Mouse (Mus musculus) myocyte (in vitro differentiated cells): ENCODE measurements around the gene Dis3l. TPM values are rescaled to one million over a fixed set of nuclear protein-coding genes. Genes with fewer than 3 reads are reported as not detected.

Source experiments
- H3K27me3 ChIP-seq: one replicate; pipeline ENCODE4 v1.6.1; 2011; ENCODE audit not compliant: control insufficient read depth, insufficient read depth, insufficient read length
- H3K36me3 ChIP-seq: one replicate; pipeline ENCODE4 v1.6.1; 2011; ENCODE audit not compliant: control insufficient read depth, insufficient read depth
- H3K4me2 ChIP-seq: one replicate; pipeline ENCODE4 v1.6.1; 2011; ENCODE audit warnings: low read depth, control low read depth
- H3K4me3 ChIP-seq: one replicate; pipeline ENCODE4 v1.5.1; 2011; ENCODE audit warnings: mild to moderate bottlenecking, control low read depth, moderate library complexity
- H3K79me2 ChIP-seq: one replicate; pipeline ENCODE4 v1.6.1; 2011; ENCODE audit not compliant: control insufficient read depth, insufficient read depth
- H3ac ChIP-seq: one replicate; pipeline ENCODE4 v1.6.1; 2011; ENCODE audit not compliant: control insufficient read depth, insufficient read length
- CEBPB ChIP-seq: IDR thresholded peaks from 2 replicates; pipeline ENCODE4 v1.6.1; 2011; ENCODE audit warnings: mild to moderate bottlenecking, moderate library complexity; ENCODE audit not compliant: poor library complexity, insufficient read depth, severe bottlenecking
- E2F4 ChIP-seq: IDR thresholded peaks from one replicate; pipeline ENCODE4 v1.6.1; 2011; ENCODE audit warnings: mild to moderate bottlenecking, control low read depth, moderate library complexity; ENCODE audit not compliant: insufficient read depth
- MAX ChIP-seq: IDR thresholded peaks from one replicate; pipeline ENCODE4 v1.6.1; 2011; ENCODE audit warnings: low read depth, mild to moderate bottlenecking, control low read depth
- MYOD1 ChIP-seq, 3 experiments: IDR thresholded peaks; one replicate each; pipeline ENCODE4 v1.6.1; 2011; ENCODE audit warnings: control low read depth in 2 of 3, low read depth in 2 of 3, mild to moderate bottlenecking in 2 of 3, moderate library complexity in 1 of 3; ENCODE audit not compliant: insufficient read length in 2 of 3, control insufficient read depth in 1 of 3
- MYOG ChIP-seq, 3 experiments: IDR thresholded peaks; one replicate each; pipeline ENCODE4 v1.6.1; 2011; ENCODE audit warnings: control low read depth in 2 of 3, low read depth in 2 of 3, mild to moderate bottlenecking in 2 of 3; ENCODE audit not compliant: insufficient read length in 2 of 3, control insufficient read depth in 1 of 3, insufficient read depth in 1 of 3
- POLR2A ChIP-seq: IDR thresholded peaks from one replicate; pipeline ENCODE4 v1.6.1; 2011; ENCODE audit warnings: low read depth, mild to moderate bottlenecking, control low read depth, moderate library complexity; ENCODE audit not compliant: insufficient read length
- POLR2AphosphoS2 ChIP-seq: IDR thresholded peaks from one replicate; pipeline ENCODE4 v1.6.1; 2011; ENCODE audit warnings: low read depth, control low read depth; ENCODE audit not compliant: insufficient read length
- REST ChIP-seq: IDR thresholded peaks from one replicate; pipeline ENCODE4 v1.6.1; 2011; ENCODE audit warnings: mild to moderate bottlenecking, control low read depth, moderate library complexity; ENCODE audit not compliant: insufficient read depth, insufficient read length
- SRF ChIP-seq: IDR thresholded peaks from one replicate; pipeline ENCODE4 v1.6.1; 2011; ENCODE audit warnings: low read depth; ENCODE audit not compliant: control insufficient read depth, insufficient read length
- TCF12 ChIP-seq: IDR thresholded peaks from one replicate; pipeline ENCODE4 v1.6.1; 2011; ENCODE audit warnings: mild to moderate bottlenecking, control low read depth; ENCODE audit not compliant: poor library complexity, insufficient read depth, severe bottlenecking
- TCF3 ChIP-seq: IDR thresholded peaks from one replicate; pipeline ENCODE4 v1.6.1; 2011; ENCODE audit warnings: low read depth, control low read depth; ENCODE audit not compliant: insufficient read length
- USF1 ChIP-seq: IDR thresholded peaks from one replicate; pipeline ENCODE4 v1.6.1; 2011; ENCODE audit warnings: low read depth, mild to moderate bottlenecking, control low read depth, moderate library complexity
- polyA plus RNA-seq: library from polyadenylated mRNA; unstranded; fragments of >200 nt; fragmentation: generic; extraction: Trizol; gene quantifications from one replicate; pipeline ENCODE4 v1.2.1, GENCODE M21; 2012; ENCODE audit warnings: missing spikeins

The Dis3l gene
- polyA plus RNA-seq, 1 experiment, result 13.0 TPM

DNA sequence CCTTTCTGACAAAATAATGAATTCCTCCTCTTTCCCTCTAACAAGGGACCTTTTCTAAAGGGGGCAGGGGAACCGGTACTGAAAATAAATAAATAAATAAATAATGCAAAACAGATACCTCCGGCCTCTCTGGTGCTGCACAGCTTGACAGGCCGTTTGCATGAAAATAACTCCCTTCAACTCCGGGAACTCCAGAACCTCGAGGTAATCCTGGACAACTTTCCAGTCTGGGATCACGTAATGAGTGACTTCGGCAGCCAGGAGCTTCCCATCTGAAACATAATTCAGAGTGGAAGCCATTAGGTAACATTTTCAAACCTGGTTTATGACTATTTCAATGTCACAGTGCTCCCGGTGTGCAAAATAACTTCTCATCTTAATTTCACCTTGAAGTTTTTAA lies 1.7 kb downstream of the Dis3l start:
- Histone ChIP-seq H3K36me3 (no peaks in the 10 kb centered on the region), H3ac (no peak overlapping the region), H3K79me2 (peaks cover 5% of the 10 kb centered on the region), H3K4me3 (peak overlapping the region; percentile 51), H3K4me2 (peak overlapping the region; percentile 86), H3K27me3 (no peaks in the 10 kb centered on the region)
- TF ChIP-seq TCF3 (no peak), SRF (no peak), CEBPB (no peak), POLR2A (no peak), MYOD1 (IDR thresholded peaks at IDR 0.05; ENCODE audit: control insufficient read depth in 1 of 3, insufficient read length in 2 of 3, low read depth in 2 of 3) (no peak), TCF12 (no peak), E2F4 (no peak), POLR2AphosphoS2 (no peak), MAX (no peak), USF1 (no peak), MYOG (IDR thresholded peaks at IDR 0.05; ENCODE audit: control insufficient read depth in 1 of 3, insufficient read depth in 1 of 3, insufficient read length in 2 of 3, low read depth in 2 of 3) (no peak), REST (no peak)

DNA sequence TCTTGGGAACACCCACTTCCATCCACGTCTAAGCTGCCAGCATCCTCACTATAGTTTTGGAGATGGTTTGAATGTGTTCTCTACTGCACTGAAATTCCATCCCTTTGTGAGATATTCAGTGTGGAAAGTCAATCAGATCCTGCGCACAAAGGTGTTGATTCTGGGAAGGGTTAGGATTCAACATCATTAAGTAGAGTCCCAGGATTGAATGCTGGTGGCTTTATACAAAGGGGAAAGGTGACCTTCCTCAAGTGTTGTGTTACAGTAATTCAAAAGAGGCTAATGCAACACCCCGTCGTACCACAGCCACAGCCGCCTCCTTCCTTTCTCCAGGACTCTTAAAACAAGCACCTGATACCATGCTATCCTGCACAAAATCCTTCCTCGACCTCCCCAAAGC lies 5.3 kb downstream of the Dis3l start:
- Histone ChIP-seq H3K4me2 (no peak overlapping the region), H3K4me3 (no peak overlapping the region), H3K79me2 (peaks cover 5% of the 10 kb centered on the region), H3K27me3 (no peaks in the 10 kb centered on the region), H3ac (no peak overlapping the region), H3K36me3 (no peaks in the 10 kb centered on the region)
- TF ChIP-seq USF1 (no peak), TCF3 (no peak), REST (no peak)

DNA sequence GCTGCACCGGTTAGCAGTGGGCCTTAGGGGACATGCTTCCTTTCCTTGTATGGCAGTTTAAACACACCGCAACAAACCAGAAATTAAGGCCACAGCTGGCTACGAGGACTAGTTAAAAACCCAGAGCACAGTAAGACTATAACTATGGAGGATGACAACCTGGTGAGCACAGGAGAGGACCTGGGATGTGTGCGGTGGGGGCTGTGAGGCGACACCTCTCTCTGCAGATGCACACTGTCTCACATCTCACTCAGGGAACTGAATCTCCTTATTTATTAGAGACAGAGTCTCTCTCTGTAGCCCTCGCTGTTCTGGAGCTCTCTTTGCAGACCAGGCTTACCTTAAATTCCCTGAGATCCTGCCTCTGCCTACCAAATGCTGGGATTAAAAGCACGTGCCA lies 17.1 kb downstream of the Dis3l start:
- Histone ChIP-seq H3K36me3 (peaks cover 4% of the 10 kb centered on the region), H3K4me3 (no peak overlapping the region), H3ac (no peak overlapping the region), H3K79me2 (no peaks in the 10 kb centered on the region), H3K27me3 (no peaks in the 10 kb centered on the region), H3K4me2 (no peak overlapping the region)
- no peak for TF ChIP-seq TCF3
- no peak for TF ChIP-seq E2F4
- no peak for TF ChIP-seq MYOG (IDR thresholded peaks at IDR 0.05; ENCODE audit: control insufficient read depth in 1 of 3, insufficient read depth in 1 of 3, insufficient read length in 2 of 3, low read depth in 2 of 3)
- TF ChIP-seq TCF12, result no peak
- no peak for TF ChIP-seq POLR2AphosphoS2
- TF ChIP-seq CEBPB, result no peak
- no peak for TF ChIP-seq REST
- TF ChIP-seq MAX, result no peak
- TF ChIP-seq USF1, result no peak
- TF ChIP-seq MYOD1 (IDR thresholded peaks at IDR 0.05; ENCODE audit: control insufficient read depth in 1 of 3, insufficient read length in 2 of 3, low read depth in 2 of 3), result no peak
- no peak for TF ChIP-seq POLR2A
- no peak for TF ChIP-seq SRF

DNA sequence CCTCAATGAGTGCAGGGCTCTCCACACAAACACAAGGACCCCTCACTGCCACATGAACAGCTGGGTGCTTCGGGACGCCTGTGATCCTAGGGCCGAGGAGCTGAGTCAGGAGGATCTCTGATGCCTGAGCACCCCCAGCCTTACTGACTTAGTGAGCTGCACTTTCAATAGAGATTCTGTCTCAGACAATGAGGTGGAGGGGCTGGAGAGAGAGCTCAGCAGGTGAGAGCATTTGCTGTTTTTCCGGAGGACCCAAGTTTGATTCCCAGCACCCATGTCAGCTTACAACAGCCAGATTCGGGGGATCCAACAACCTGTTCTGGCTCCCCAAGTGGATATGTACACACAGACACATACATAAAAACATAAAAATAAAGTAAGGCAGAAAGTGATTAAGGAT lies 24.1 kb downstream of the Dis3l start:
- TF ChIP-seq TCF3 (no peak), TCF12 (no peak), USF1 (no peak), E2F4 (no peak), MYOD1 (IDR thresholded peaks at IDR 0.05; ENCODE audit: control insufficient read depth in 1 of 3, insufficient read length in 2 of 3, low read depth in 2 of 3) (no peak), MAX (no peak), SRF (no peak), POLR2A (no peak), CEBPB (no peak), POLR2AphosphoS2 (no peak), MYOG (IDR thresholded peaks at IDR 0.05; ENCODE audit: control insufficient read depth in 1 of 3, insufficient read depth in 1 of 3, insufficient read length in 2 of 3, low read depth in 2 of 3) (no peak), REST (no peak)

DNA sequence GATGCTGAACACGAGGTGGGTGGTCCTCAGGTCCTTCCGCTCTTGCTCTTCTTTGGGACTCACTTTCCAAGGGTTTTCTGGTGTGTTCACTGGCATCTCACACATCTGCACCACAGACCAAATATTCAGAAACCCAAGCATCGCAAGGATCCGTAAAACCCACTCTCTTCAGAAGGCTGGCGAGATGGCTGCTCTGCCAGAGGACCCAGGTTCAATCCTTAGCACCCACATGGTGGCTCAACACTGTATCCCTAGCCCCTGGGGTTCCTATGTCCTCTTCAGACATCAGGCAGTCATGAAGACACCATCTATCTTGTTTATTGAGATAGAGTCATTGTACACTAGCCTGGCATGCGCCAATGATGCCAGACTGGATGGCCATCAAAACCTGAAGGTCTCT lies 26.4 kb downstream of the Dis3l start:
- Histone ChIP-seq H3K27me3 (no peaks in the 10 kb centered on the region), H3ac (no peak overlapping the region), H3K79me2 (no peaks in the 10 kb centered on the region), H3K36me3 (peaks cover 15% of the 10 kb centered on the region), H3K4me3 (no peak overlapping the region), H3K4me2 (no peak overlapping the region)
- no peak for TF ChIP-seq E2F4
- TF ChIP-seq TCF12, result no peak
- no peak for TF ChIP-seq SRF
- no peak for TF ChIP-seq POLR2AphosphoS2
- TF ChIP-seq MYOG (IDR thresholded peaks at IDR 0.05; ENCODE audit: control insufficient read depth in 1 of 3, insufficient read depth in 1 of 3, insufficient read length in 2 of 3, low read depth in 2 of 3), result no peak
- TF ChIP-seq REST, result no peak
- no peak for TF ChIP-seq MYOD1 (IDR thresholded peaks at IDR 0.05; ENCODE audit: control insufficient read depth in 1 of 3, insufficient read length in 2 of 3, low read depth in 2 of 3)
- TF ChIP-seq MAX, result no peak
- no peak for TF ChIP-seq POLR2A
- TF ChIP-seq USF1, result no peak
- no peak for TF ChIP-seq CEBPB
- no peak for TF ChIP-seq TCF3

More for the DNA sequence above, 24.1 kb downstream of the Dis3l start:
- Histone ChIP-seq H3K4me3 (no peak overlapping the region), H3K36me3 (peaks cover 15% of the 10 kb centered on the region), H3K27me3 (no peaks in the 10 kb centered on the region), H3K4me2 (no peak overlapping the region), H3ac (no peak overlapping the region), H3K79me2 (no peaks in the 10 kb centered on the region)
